Mouse (Mus musculus): ENCODE measurements around the gene Chga. TPM values are rescaled to one million over a fixed set of nuclear protein-coding genes. Genes with fewer than 3 reads are reported as not detected.

The Chga gene
- 145 and 167 TPM in 2 replicates for polyA plus RNA-seq (2012; rRNA removed)

- peak in 1 of 2 experiments; percentile 89 for DNase-seq (ENCODE audit: extremely low spot score in 1 of 2, low spot score in 1 of 2)
Measured at GRCm38 (mm10) chr12:102554721-102555516, at the start of gene Chga. TSS of gene Chga (plus strand) at chr12:102554969.

DNA sequence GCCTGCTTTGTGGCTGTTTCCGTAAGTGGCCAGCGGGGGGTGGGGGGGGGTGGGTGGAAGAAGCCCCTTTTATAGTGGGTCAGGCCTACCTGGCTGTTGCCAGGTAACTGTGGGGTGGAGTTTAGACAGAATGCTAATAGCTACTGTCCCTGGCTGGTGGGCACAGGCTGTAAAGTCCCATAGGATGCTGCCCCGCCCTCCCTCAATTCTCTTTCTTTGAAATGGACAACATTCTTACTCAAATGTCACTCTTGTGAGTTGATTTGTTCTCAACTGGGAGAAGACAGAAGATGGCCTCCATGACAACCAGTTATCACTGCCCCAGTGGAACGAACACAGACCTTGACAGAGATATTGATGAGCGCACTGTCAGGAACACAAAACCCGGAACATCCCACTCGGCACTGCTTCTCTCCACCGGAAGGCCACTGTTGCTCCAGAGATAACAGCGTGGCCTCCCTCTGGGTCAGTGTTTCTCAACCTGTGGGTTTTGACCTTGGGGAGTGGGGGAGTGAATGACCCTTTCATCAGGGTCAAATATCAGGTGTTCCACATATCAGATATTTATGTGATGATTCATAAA is 49.5 kb upstream of the Chga start:
- no peak for DNase-seq (ENCODE audit: extremely low spot score in 1 of 2, low spot score in 1 of 2)

DNA sequence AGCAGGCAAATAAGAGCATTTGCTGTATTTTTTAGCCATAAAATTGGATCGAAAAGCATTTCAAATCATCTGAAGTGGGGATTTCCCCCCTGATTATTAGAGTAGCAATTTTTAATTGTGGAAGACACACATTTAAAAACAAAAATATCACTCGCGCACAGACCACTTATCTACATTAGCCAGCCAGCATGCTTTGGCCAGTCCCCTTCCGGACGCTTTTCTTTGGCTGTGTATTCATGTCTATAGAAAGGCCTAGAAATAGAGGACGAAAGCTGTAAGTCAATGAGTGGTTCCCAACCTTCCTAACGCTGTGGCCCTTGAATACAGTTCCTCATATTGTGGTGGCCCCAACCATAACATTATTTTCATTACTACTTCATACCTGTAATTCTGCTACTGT is 48.8 kb upstream of the Chga start:
- no peak for DNase-seq (ENCODE audit: extremely low spot score in 1 of 2, low spot score in 1 of 2)

GRCm38 (mm10) chr12:102511363-102511762 is 43.4 kb upstream of the Chga start:
- no peak for DNase-seq (ENCODE audit: extremely low spot score in 1 of 2, low spot score in 1 of 2)

- no peak for DNase-seq (ENCODE audit: extremely low spot score in 1 of 2, low spot score in 1 of 2)
Measured at GRCm38 (mm10) chr12:102514151-102514550, 40.6 kb upstream of the Chga start.

DNA sequence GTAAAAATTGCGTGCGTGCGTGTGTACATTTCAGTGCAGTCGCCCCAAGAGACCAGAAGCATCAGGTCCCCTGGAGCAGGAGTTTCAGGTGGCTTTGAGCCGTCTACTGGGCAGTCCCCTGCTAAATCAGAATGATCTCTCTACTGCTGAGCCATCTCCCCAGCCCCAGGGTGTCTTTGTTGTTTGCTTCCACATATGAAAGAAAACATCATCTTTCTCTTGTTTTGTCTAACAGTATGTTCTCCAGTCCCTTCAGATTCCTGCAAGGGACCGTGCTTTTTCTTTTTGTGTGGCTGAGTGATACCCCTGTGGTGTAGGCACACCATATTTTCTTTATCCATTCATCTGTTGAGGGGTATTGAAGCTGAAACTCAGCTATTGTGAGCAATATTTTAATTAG is 40.0 kb upstream of the Chga start:
- DNase-seq (ENCODE audit: extremely low spot score in 1 of 2, low spot score in 1 of 2) = no peak

- no peak for DNase-seq (ENCODE audit: extremely low spot score in 1 of 2, low spot score in 1 of 2)
Measured at GRCm38 (mm10) chr12:102516151-102516550, 38.6 kb upstream of the Chga start.

- no peak for DNase-seq (ENCODE audit: extremely low spot score in 1 of 2, low spot score in 1 of 2)
Measured at GRCm38 (mm10) chr12:102517647-102518046, 37.1 kb upstream of the Chga start.

DNA sequence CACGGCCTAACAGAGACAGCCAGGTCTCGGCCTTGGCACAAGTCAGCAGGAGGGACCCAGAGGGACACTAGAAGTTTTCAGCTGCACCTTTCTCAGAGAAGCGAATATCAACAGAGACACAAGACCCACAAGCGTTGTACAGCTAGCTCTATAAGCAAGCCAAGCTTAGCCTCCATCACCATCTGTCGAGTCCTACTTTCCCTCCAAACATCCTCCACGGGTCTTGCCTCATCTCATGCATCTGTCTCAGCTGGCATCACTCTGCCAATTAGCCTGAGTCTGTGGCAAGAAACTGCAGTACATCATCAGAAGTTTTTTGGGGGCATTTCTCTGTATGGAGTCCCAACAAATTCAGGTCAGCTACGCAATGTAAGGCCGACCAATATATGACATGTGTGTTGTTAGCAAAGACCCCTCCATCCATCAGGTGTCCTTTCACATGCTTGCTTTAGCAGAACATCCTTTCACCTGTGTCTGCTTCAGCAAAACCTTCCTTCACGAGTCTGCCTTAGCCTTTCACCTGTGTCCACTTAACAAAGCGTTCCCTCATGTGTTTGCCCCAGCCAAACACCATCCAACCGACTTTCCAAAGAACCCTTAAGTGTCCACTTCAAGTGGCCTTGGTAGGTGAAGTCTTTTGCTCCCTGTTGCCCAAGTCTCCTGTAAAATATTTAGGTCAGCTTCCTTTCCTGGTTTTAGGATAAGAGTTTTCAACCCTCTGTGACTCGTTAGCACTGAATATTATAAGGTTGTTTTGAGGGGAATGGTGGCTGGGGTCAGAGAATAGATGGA is 34.6 kb upstream of the Chga start:
- DNase-seq (ENCODE audit: extremely low spot score in 1 of 2, low spot score in 1 of 2) = no peak

DNA sequence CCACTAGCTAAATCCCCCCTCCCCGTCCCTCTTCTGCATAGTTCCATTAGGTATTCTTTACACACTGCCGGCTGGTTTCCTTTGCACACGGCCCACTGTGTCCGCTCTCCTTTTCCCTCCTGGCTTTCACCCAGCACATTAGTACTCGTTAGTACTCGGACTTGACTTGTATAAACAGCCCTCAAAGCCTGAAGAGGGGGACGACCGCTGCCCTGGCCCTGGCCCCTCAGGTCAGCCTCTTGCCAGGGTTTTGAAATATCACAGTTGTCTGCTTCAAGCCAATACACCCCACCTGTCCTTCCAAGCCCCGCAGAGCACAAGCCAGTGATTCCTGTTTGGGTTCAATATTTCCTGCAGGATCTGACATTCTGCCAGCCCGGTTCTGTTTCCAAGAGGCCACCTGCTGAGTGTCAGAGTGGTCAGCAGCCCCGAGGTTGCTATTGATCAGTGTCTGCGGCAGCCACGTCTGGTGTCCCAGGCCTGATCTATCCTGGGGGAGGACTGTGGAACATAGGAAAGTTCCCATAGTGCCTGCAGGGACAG is 32.9 kb upstream of the Chga start:
- no peak for DNase-seq (ENCODE audit: extremely low spot score in 1 of 2, low spot score in 1 of 2)

DNA sequence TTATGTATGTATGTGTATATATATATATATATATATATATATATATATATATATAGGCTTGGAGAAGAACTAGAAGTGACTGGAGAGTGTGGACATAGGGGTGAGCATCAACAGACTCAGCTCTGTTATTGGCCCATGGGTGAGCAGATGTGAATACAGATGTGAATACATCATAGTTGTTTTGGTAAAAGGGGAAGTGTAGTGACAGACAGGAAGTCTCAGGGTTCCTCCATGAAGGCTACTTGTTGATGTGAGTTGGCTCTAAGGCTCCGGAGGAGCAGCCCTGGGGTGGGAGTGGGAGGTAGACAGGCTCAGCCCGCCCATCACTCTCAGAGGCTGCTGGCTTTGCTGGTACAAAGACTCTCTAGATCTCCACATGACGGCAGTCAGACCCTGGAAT is 30.6 kb upstream of the Chga start:
- no peak for DNase-seq (ENCODE audit: extremely low spot score in 1 of 2, low spot score in 1 of 2)

DNA sequence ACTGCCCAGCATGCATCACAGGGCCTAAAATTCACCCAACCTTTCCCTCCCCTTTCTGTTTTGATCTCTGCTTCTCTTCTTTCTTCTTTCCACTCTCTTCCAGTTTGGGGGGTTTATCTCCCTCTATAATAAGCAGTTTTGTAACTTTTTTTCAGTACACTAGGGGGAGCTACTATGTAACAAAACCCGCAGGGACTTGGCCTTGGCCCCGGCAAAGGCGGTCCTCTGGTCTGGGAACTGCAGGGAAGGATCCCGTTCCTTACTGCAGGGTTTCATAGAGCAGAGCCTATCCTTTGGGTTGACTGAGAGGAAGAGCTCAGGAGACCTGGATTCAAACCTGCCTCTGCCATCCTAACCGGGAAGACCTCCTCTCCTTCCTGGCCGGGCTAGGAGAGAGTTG is 30.0 kb upstream of the Chga start:
- DNase-seq (ENCODE audit: extremely low spot score in 1 of 2, low spot score in 1 of 2) = peak in 1 of 2 experiments; percentile 58

DNA sequence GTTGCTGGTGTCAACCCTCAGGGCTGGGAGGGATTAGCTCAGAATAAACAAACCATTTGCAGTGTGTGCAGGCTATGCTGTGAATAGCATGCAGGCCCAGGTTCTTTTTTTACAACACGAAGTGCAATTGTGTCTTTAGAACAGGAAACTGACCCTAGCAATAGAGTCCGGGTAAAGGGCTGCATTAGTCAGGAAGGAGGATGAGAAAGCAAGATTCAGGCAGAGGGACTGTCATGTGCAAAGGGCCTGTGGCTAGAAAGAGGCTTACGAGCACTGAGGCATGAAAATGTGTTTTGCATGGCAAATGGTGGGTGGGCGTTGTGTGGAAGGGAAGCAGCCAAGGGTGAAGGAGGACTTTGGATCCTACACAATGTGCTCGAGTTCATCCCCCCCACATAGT is 26.8 kb upstream of the Chga start:
- DNase-seq (ENCODE audit: extremely low spot score in 1 of 2, low spot score in 1 of 2) = no peak

DNA sequence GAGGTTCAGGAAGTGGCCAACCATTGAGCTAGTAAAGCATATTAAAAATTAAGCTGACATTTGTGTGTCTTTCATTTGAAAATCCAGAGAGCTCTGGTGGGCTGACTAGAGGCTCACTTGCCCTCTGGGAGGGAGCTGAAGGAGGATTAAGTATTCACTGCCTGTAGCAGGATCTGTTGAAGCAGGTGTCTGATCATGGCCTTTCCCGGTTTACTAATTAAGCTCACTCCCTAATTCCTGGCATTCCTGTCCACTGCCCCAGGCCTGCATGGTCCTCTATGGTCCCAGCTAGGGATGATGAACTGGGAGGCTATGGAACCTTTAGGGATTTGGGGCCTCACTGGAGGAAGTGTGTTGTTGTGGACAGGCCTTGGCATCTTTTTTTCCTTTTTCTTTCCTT is 19.0 kb upstream of the Chga start:
- DNase-seq (ENCODE audit: extremely low spot score in 1 of 2, low spot score in 1 of 2) = no peak

GRCm38 (mm10) chr12:102540278-102540677 is 14.5 kb upstream of the Chga start:
- peak in 1 of 2 experiments; percentile 39 for DNase-seq (ENCODE audit: extremely low spot score in 1 of 2, low spot score in 1 of 2)

GRCm38 (mm10) chr12:102541168-102541567 is 13.6 kb upstream of the Chga start:
- no peak for DNase-seq (ENCODE audit: extremely low spot score in 1 of 2, low spot score in 1 of 2)

- DNase-seq (ENCODE audit: extremely low spot score in 1 of 2, low spot score in 1 of 2) = no peak
Measured at GRCm38 (mm10) chr12:102545122-102545521, 9.6 kb upstream of the Chga start.

DNA sequence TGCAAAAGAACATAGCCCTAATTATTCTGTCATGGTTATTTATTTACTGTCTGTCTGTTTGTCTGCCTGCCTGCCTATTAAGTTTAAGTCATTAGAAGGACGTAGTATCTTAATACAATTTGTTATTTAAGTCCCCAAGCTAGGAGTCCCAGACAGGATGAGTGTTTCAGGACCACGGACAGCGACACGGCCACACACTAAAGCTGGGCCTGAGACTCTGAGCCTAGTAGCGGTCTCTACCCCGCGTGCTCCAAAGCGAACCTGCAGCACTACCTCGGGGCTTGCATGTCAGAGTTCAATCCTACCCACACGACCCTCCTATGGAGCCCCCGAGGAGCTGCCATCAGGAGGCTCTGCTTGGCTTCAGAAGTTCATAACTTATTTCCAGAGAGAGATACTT is 4.2 kb upstream of the Chga start:
- DNase-seq (ENCODE audit: extremely low spot score in 1 of 2, low spot score in 1 of 2) = no peak

DNA sequence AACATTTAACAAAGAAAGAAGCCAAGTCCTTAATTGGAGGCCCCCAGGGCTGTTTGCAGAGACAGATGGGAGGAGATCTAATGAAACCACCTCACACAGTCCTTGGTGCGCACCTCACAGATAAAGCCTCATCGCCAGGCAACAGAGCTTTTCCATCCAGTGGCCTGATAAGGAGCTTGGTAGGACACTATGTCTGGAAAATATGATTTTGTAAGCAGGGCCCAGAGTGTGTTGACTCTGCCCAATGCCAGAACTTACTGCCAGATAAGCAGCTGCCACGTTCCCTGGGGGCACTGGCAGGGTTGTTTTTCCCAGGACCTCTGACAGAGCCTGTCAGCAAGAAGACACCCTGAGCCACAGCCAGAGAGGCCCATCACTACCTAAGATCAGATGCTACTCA is 3.6 kb upstream of the Chga start:
- DNase-seq (ENCODE audit: extremely low spot score in 1 of 2, low spot score in 1 of 2) = no peak

- DNase-seq (ENCODE audit: extremely low spot score in 1 of 2, low spot score in 1 of 2) = no peak
Measured at GRCm38 (mm10) chr12:102552001-102552400, 2.8 kb upstream of the Chga start.

DNA sequence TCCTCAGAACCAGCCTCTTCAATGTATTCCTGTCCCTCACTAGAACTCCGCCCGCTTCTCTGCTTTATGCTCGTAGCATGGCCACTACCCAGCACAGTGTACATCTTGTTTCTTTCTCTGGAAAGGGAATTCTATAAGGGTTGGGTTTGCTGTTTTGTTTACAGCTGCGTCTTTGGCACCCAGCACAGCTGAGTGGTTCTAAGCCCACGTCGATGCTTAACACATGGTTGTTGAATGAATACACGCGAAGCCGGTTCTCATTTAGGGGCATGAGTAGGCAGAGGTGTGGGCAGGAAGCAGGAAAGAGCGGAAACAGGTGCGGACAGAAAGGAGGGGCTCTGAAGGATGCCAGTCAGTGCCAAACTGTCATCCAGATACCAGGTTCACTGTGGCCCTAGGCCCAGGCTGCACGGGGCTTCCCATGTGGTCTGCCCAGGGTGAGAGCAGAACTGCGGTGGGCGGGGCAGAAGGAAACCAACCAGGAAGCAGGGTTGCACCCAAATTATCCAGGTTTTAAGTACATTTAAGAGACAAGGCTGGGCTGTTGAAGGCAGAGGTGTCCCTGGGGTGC is 979 bp upstream of the Chga start:
- DNase-seq (ENCODE audit: extremely low spot score in 1 of 2, low spot score in 1 of 2) = peak in 1 of 2 experiments; percentile 41
